Mouse (Mus musculus) intestine, postnatal 0 days (tissue): ENCODE measurements around the gene Zfp518b. TPM values are rescaled to one million over a fixed set of nuclear protein-coding genes. Genes with fewer than 3 reads are reported as not detected.

Experiments
- ATAC-seq: fragments of 200-750 bp; cut with Nextera tagmentation; 2 replicates; pipeline ENCODE4 v1.8.0; 2017; ENCODE audit warnings: mild to moderate bottlenecking, moderate TSS enrichment, moderate library complexity
- H3K27ac ChIP-seq: fragments of 300-500 bp; sonication (generic); 2 replicates; pipeline ENCODE4 v1.5.1; 2014; ENCODE audit warnings: mild to moderate bottlenecking, low read depth, low read length, moderate library complexity
- H3K27me3 ChIP-seq: fragments of 300-500 bp; sonication (generic); replicated peaks from 2 replicates; pipeline ENCODE4 v1.6.1; 2014; ENCODE audit warnings: low read length, mixed read lengths; ENCODE audit not compliant: control insufficient read depth, insufficient read depth
- H3K36me3 ChIP-seq: fragments of 300-500 bp; sonication (generic); 2 replicates; pipeline ENCODE4 v1.6.1; 2014; ENCODE audit warnings: mild to moderate bottlenecking, moderate library complexity; ENCODE audit not compliant: control insufficient read depth, insufficient read depth
- H3K4me1 ChIP-seq: fragments of 300-500 bp; sonication (generic); replicated peaks from 2 replicates; pipeline ENCODE4 v1.6.1; 2014; ENCODE audit warnings: antibody characterized with exemption, low read length, mixed read lengths; ENCODE audit not compliant: control insufficient read depth, insufficient read depth
- H3K4me2 ChIP-seq: fragments of 300-500 bp; sonication (generic); replicated peaks from 2 replicates; pipeline ENCODE4 v1.6.1; 2014; ENCODE audit warnings: low read depth, mild to moderate bottlenecking, moderate library complexity
- H3K4me3 ChIP-seq: fragments of 300-500 bp; sonication (generic); 2 replicates; pipeline ENCODE4 v1.5.1; 2014; ENCODE audit warnings: low read depth, low read length
- H3K9ac ChIP-seq: fragments of 300-500 bp; sonication (generic); 2 replicates; pipeline ENCODE4 v1.6.1; 2014; ENCODE audit warnings: mild to moderate bottlenecking, low read depth, low read length
- H3K9me3 ChIP-seq: fragments of 300-500 bp; sonication (generic); 2 replicates; pipeline ENCODE4 v1.6.1; 2016; ENCODE audit warnings: mixed run types; ENCODE audit not compliant: control insufficient read depth
- CTCF ChIP-seq: sonication (generic); IDR thresholded peaks from 2 replicates; pipeline ENCODE4 v1.5.1; 2016; ENCODE audit warnings: low read depth, mild to moderate bottlenecking, control low read depth, antibody characterized with exemption, moderate library complexity
- WGBS: fragments of 180-500 bp; shearing (Covaris S2); extraction: QIAGEN DNeasy Blood & Tissue Kit; methylation state at CpG from one replicate; pipeline ENCODE4 v1.1.7; 2014; 5-methylcytosine and 5-hydroxymethylcytosine counted together
- polyA plus RNA-seq: library from polyadenylated mRNA; unstranded; fragments of >200 nt; fragmentation: Nextera tagmentation; extraction: Ambion mirVana; gene quantifications from 2 replicates; pipeline ENCODE4 v1.2.1, GENCODE M21; 2015

Zfp518b gene
- polyA plus RNA-seq, 1 experiment from 2014 or later: 2.5 TPM

DNA sequence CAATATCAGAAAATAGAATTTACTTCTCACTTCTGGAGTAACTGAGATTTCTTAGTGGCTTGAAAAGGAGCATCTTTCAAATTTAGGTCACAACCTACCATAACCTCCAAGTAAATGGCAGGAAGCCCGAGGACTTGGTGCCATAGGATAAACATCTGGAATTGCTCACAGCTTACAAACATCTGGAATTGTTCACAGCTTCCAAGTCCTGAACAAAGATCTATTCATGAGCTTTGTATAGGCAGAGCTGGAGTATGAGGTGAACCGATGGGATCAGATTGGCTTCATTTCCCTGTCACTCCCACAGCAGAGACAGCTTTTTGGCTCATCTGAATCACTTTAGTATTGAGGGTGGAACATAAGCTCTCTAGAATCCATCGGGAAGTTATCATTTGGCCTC lies 65.7 kb downstream of the Zfp518b start:
- H3K27me3 ChIP-seq: no peaks in the 10 kb centered on the region
- TF ChIP-seq CTCF: no peak
- WGBS: 54% methylated on average over 3 of the region's 3 CpGs
- H3K4me1 ChIP-seq: no peaks in the 10 kb centered on the region
- H3K4me3 ChIP-seq: no peak overlapping the region
- H3K36me3 ChIP-seq: no peaks in the 10 kb centered on the region
- no peak overlapping the region for H3K4me2 ChIP-seq
- no peak overlapping the region for H3K9ac ChIP-seq
- no peak overlapping the region for H3K27ac ChIP-seq
- H3K9me3 ChIP-seq: no peaks in the 10 kb centered on the region
- ATAC-seq: no peak

Other genes with a start within 250 kb of the Zfp518b start
- 2.4 and 3.4 TPM in 2 replicates for gene Slc2a9, start 181.7 kb downstream of the Zfp518b start, polyA plus RNA-seq
- gene Wdr1, start 121.6 kb downstream of the Zfp518b start, polyA plus RNA-seq: 173 and 176 TPM in 2 replicates
- gene Clnk, start 192.0 kb upstream of the Zfp518b start, polyA plus RNA-seq: 0.13 and 0.39 TPM in 2 replicates